Mouse (Mus musculus) myocyte (in vitro differentiated cells): ENCODE measurements around the gene Drap1. TPM values are rescaled to one million over a fixed set of nuclear protein-coding genes. Genes with fewer than 3 reads are reported as not detected.
A peak's percentile ranks its signal among the peaks of the same experiment; 100 is the strongest.

ENCODE experiments used
- H3K27me3 ChIP-seq: one replicate; pipeline ENCODE4 v1.6.1; 2011; ENCODE audit not compliant: control insufficient read depth, insufficient read depth, insufficient read length
- H3K36me3 ChIP-seq: one replicate; pipeline ENCODE4 v1.6.1; 2011; ENCODE audit not compliant: control insufficient read depth, insufficient read depth
- H3K4me2 ChIP-seq: one replicate; pipeline ENCODE4 v1.6.1; 2011; ENCODE audit warnings: low read depth, control low read depth
- H3K4me3 ChIP-seq: one replicate; pipeline ENCODE4 v1.5.1; 2011; ENCODE audit warnings: mild to moderate bottlenecking, control low read depth, moderate library complexity
- H3K79me2 ChIP-seq: one replicate; pipeline ENCODE4 v1.6.1; 2011; ENCODE audit not compliant: control insufficient read depth, insufficient read depth
- H3ac ChIP-seq: one replicate; pipeline ENCODE4 v1.6.1; 2011; ENCODE audit not compliant: control insufficient read depth, insufficient read length
- CEBPB ChIP-seq: IDR thresholded peaks from 2 replicates; pipeline ENCODE4 v1.6.1; 2011; ENCODE audit warnings: mild to moderate bottlenecking, moderate library complexity; ENCODE audit not compliant: poor library complexity, insufficient read depth, severe bottlenecking
- E2F4 ChIP-seq: IDR thresholded peaks from one replicate; pipeline ENCODE4 v1.6.1; 2011; ENCODE audit warnings: mild to moderate bottlenecking, control low read depth, moderate library complexity; ENCODE audit not compliant: insufficient read depth
- MAX ChIP-seq: IDR thresholded peaks from one replicate; pipeline ENCODE4 v1.6.1; 2011; ENCODE audit warnings: low read depth, mild to moderate bottlenecking, control low read depth
- MYOD1 ChIP-seq, 3 experiments: IDR thresholded peaks; one replicate each; pipeline ENCODE4 v1.6.1; 2011; ENCODE audit warnings: control low read depth in 2 of 3, low read depth in 2 of 3, mild to moderate bottlenecking in 2 of 3, moderate library complexity in 1 of 3; ENCODE audit not compliant: insufficient read length in 2 of 3, control insufficient read depth in 1 of 3
- MYOG ChIP-seq, 3 experiments: IDR thresholded peaks; one replicate each; pipeline ENCODE4 v1.6.1; 2011; ENCODE audit warnings: control low read depth in 2 of 3, low read depth in 2 of 3, mild to moderate bottlenecking in 2 of 3; ENCODE audit not compliant: insufficient read length in 2 of 3, control insufficient read depth in 1 of 3, insufficient read depth in 1 of 3
- POLR2A ChIP-seq: IDR thresholded peaks from one replicate; pipeline ENCODE4 v1.6.1; 2011; ENCODE audit warnings: low read depth, mild to moderate bottlenecking, control low read depth, moderate library complexity; ENCODE audit not compliant: insufficient read length
- POLR2AphosphoS2 ChIP-seq: IDR thresholded peaks from one replicate; pipeline ENCODE4 v1.6.1; 2011; ENCODE audit warnings: low read depth, control low read depth; ENCODE audit not compliant: insufficient read length
- REST ChIP-seq: IDR thresholded peaks from one replicate; pipeline ENCODE4 v1.6.1; 2011; ENCODE audit warnings: mild to moderate bottlenecking, control low read depth, moderate library complexity; ENCODE audit not compliant: insufficient read depth, insufficient read length
- SRF ChIP-seq: IDR thresholded peaks from one replicate; pipeline ENCODE4 v1.6.1; 2011; ENCODE audit warnings: low read depth; ENCODE audit not compliant: control insufficient read depth, insufficient read length
- TCF12 ChIP-seq: IDR thresholded peaks from one replicate; pipeline ENCODE4 v1.6.1; 2011; ENCODE audit warnings: mild to moderate bottlenecking, control low read depth; ENCODE audit not compliant: poor library complexity, insufficient read depth, severe bottlenecking
- TCF3 ChIP-seq: IDR thresholded peaks from one replicate; pipeline ENCODE4 v1.6.1; 2011; ENCODE audit warnings: low read depth, control low read depth; ENCODE audit not compliant: insufficient read length
- USF1 ChIP-seq: IDR thresholded peaks from one replicate; pipeline ENCODE4 v1.6.1; 2011; ENCODE audit warnings: low read depth, mild to moderate bottlenecking, control low read depth, moderate library complexity
- polyA plus RNA-seq: library from polyadenylated mRNA; unstranded; fragments of >200 nt; fragmentation: generic; extraction: Trizol; gene quantifications from one replicate; pipeline ENCODE4 v1.2.1, GENCODE M21; 2012; ENCODE audit warnings: missing spikeins

The Drap1 gene
- polyA plus RNA-seq, 1 experiment = 481 TPM

GRCm38 (mm10) chr19:5445747-5446146, 21.0 kb upstream of the Drap1 start:
- Histone ChIP-seq H3ac (no peak overlapping the region), H3K27me3 (no peaks in the 10 kb centered on the region), H3K4me3 (no peak overlapping the region), H3K79me2 (peaks cover 29% of the 10 kb centered on the region), H3K36me3 (no peaks in the 10 kb centered on the region), H3K4me2 (peak overlapping the region; percentile 86)
- no peak for TF ChIP-seq USF1
- no peak for TF ChIP-seq E2F4
- no peak for TF ChIP-seq POLR2A
- TF ChIP-seq TCF12 = no peak
- TF ChIP-seq MAX = no peak
- peak in 2 of 3 experiments; percentile 62 to 63 for TF ChIP-seq MYOD1 (IDR thresholded peaks at IDR 0.05; ENCODE audit: control insufficient read depth in 1 of 3, insufficient read length in 2 of 3, low read depth in 2 of 3)
- TF ChIP-seq REST = no peak
- TF ChIP-seq TCF3 = no peak
- no peak for TF ChIP-seq POLR2AphosphoS2
- peak in 1 of 3 experiments; percentile 47 for TF ChIP-seq MYOG (IDR thresholded peaks at IDR 0.05; ENCODE audit: control insufficient read depth in 1 of 3, insufficient read depth in 1 of 3, insufficient read length in 2 of 3, low read depth in 2 of 3)
- TF ChIP-seq SRF = no peak
- no peak for TF ChIP-seq CEBPB

GRCm38 (mm10) chr19:5444954-5445353, 20.2 kb upstream of the Drap1 start:
- peaks cover 21% of the 10 kb centered on the region for H3K79me2 ChIP-seq
- no peaks in the 10 kb centered on the region for H3K36me3 ChIP-seq
- no peak overlapping the region for H3ac ChIP-seq
- H3K4me3 ChIP-seq = peak overlapping the region; percentile 1
- TF ChIP-seq REST = no peak
- no peak for TF ChIP-seq TCF3
- no peak for TF ChIP-seq USF1
- no peak for TF ChIP-seq E2F4
- TF ChIP-seq MYOD1 (IDR thresholded peaks at IDR 0.05; ENCODE audit: control insufficient read depth in 1 of 3, insufficient read length in 2 of 3, low read depth in 2 of 3) = peak in 2 of 3 experiments; percentile 41 to 63
- TF ChIP-seq SRF = no peak
- TF ChIP-seq CEBPB = no peak
- TF ChIP-seq MYOG (IDR thresholded peaks at IDR 0.05; ENCODE audit: control insufficient read depth in 1 of 3, insufficient read depth in 1 of 3, insufficient read length in 2 of 3, low read depth in 2 of 3) = peak in 1 of 3 experiments; percentile 49
- TF ChIP-seq POLR2AphosphoS2 = no peak
- no peak for TF ChIP-seq TCF12
- no peak for TF ChIP-seq MAX
- no peak for TF ChIP-seq POLR2A
- H3K27me3 ChIP-seq = no peaks in the 10 kb centered on the region
- peak overlapping the region; percentile 86 for H3K4me2 ChIP-seq

GRCm38 (mm10) chr19:5444371-5444908, 19.7 kb upstream of the Drap1 start:
- TF ChIP-seq CEBPB (peak; percentile 88), TCF3 (no peak), USF1 (peak; percentile 68)
- Histone ChIP-seq H3K4me2 (peak overlapping the region; percentile 86), H3K4me3 (peak overlapping the region; percentile 1), H3ac (no peak overlapping the region), H3K79me2 (peaks cover 15% of the 10 kb centered on the region), H3K27me3 (no peaks in the 10 kb centered on the region), H3K36me3 (no peaks in the 10 kb centered on the region)

GRCm38 (mm10) chr19:5433951-5434350, 9.2 kb upstream of the Drap1 start:
- Histone ChIP-seq H3K4me3 (peak overlapping the region; percentile 1), H3K4me2 (peak overlapping the region; percentile 88), H3K27me3 (no peaks in the 10 kb centered on the region), H3K79me2 (no peaks in the 10 kb centered on the region), H3ac (no peak overlapping the region), H3K36me3 (no peaks in the 10 kb centered on the region)
- no peak for TF ChIP-seq MYOG (IDR thresholded peaks at IDR 0.05; ENCODE audit: control insufficient read depth in 1 of 3, insufficient read depth in 1 of 3, insufficient read length in 2 of 3, low read depth in 2 of 3)
- no peak for TF ChIP-seq POLR2AphosphoS2
- no peak for TF ChIP-seq POLR2A

- Histone ChIP-seq H3K4me3 (peak overlapping the region; percentile 1), H3K4me2 (peak overlapping the region; percentile 88)
Measured at GRCm38 (mm10) chr19:5432992-5433852, 8.4 kb upstream of the Drap1 start.

More at GRCm38 (mm10) chr19:5432992-5433852, 8.4 kb upstream of the Drap1 start:
- Histone ChIP-seq H3K27me3 (no peaks in the 10 kb centered on the region), H3K79me2 (no peaks in the 10 kb centered on the region), H3ac (no peak overlapping the region), H3K36me3 (no peaks in the 10 kb centered on the region)
- TF ChIP-seq REST = no peak
- peak in 1 of 3 experiments; percentile 5 for TF ChIP-seq MYOD1 (IDR thresholded peaks at IDR 0.05; ENCODE audit: control insufficient read depth in 1 of 3, insufficient read length in 2 of 3, low read depth in 2 of 3)
- no peak for TF ChIP-seq TCF12
